Mouse (Mus musculus): ENCODE measurements around the gene Upk3a. TPM values are rescaled to one million over a fixed set of nuclear protein-coding genes. Genes with fewer than 3 reads are reported as not detected.
A peak's percentile ranks its signal among the peaks of the same experiment; 100 is the strongest.
"Not testable (repeated sequence)": the region's sequence is repeated elsewhere in the genome, so short reads cannot be mapped to it uniquely, and the experiment has no call there.

Upk3a gene
- polyA plus RNA-seq, 1 experiment from 2014 or later, result not detected

GRCm38 (mm10) chr15:85031866-85032265 lies 14.9 kb downstream of the Upk3a start:
- ATAC-seq, result no peak
- POLR2A ChIA-PET, result no interaction called here
- in situ Hi-C loops (cut with MboI; ENCODE audit: low pct_unique_long_range_greater_than_20kb), result no loop called here
- no peak for TF ChIP-seq CTCF (IDR thresholded peaks at IDR 0.05)
- DNase-seq (ENCODE audit: low read depth, low spot score), result no peak
- H3K27me3 ChIP-seq, result no peaks in the 10 kb centered on the region
- CTCF ChIA-PET, result interaction anchor here (1.5 kb wide), 1 partner anchor 11 kb away, joined by 4 read pairs; no protein-coding TSS in a partner anchor

- ATAC-seq, result not testable (repeated sequence)
Measured at GRCm38 (mm10) chr15:85033916-85034315, 17.0 kb downstream of the Upk3a start.

GRCm38 (mm10) chr15:85036566-85037342 lies 19.8 kb downstream of the Upk3a start:
- DNase-seq (ENCODE audit: low read depth, low spot score), result peak; percentile 75
- no peak for TF ChIP-seq CTCF (IDR thresholded peaks at IDR 0.05)
- no peaks in the 10 kb centered on the region for H3K27me3 ChIP-seq
- CTCF ChIA-PET, result interaction anchor here (0.8 kb wide), 1 partner anchor 111 kb away, joined by 3 read pairs; no protein-coding TSS in a partner anchor
- in situ Hi-C loops (cut with MboI; ENCODE audit: low pct_unique_long_range_greater_than_20kb), result no loop called here
- POLR2A ChIA-PET, result interaction anchor here (1.1 to 1.8 kb wide), 3 partner anchors 14 to 30 kb away, joined by 3 to 5 read pairs (median 4); no protein-coding TSS in a partner anchor
- peak; percentile 87 for ATAC-seq

More at GRCm38 (mm10) chr15:85033916-85034315, 17.0 kb downstream of the Upk3a start:
- in situ Hi-C loops (cut with MboI; ENCODE audit: low pct_unique_long_range_greater_than_20kb); DNase-seq (ENCODE audit: low read depth, low spot score); H3K27me3 ChIP-seq: not testable (repeated sequence)
- CTCF ChIA-PET, result interaction anchor here (1.1 kb wide), 1 partner anchor 13 kb away, joined by 3 read pairs; no protein-coding TSS in a partner anchor
- POLR2A ChIA-PET, result interaction anchor here (0.7 kb wide), 1 partner anchor 12 kb away, joined by 4 read pairs; no protein-coding TSS in a partner anchor

GRCm38 (mm10) chr15:85037343-85037690 lies 20.4 kb downstream of the Upk3a start:
- DNase-seq (ENCODE audit: low read depth, low spot score) (no peak), ATAC-seq (no peak)
- ChIA-PET CTCF (interaction anchor here (1.3 kb wide), 1 partner anchor 41 kb away, joined by 3 read pairs; no protein-coding TSS in a partner anchor), POLR2A (interaction anchor here (1.1 to 1.8 kb wide), 3 partner anchors 15 to 30 kb away, joined by 3 to 5 read pairs (median 4); no protein-coding TSS in a partner anchor)
- in situ Hi-C loops (cut with MboI; ENCODE audit: low pct_unique_long_range_greater_than_20kb), result no loop called here
- no peak for TF ChIP-seq CTCF (IDR thresholded peaks at IDR 0.05)
- H3K27me3 ChIP-seq, result no peaks in the 10 kb centered on the region

- no peaks in the 10 kb centered on the region for H3K27me3 ChIP-seq
- no peak for TF ChIP-seq CTCF (IDR thresholded peaks at IDR 0.05)
- in situ Hi-C loops (cut with MboI; ENCODE audit: low pct_unique_long_range_greater_than_20kb), result loop anchor here (5.0 kb wide), 1 partner anchor 39 kb away; no protein-coding TSS in a partner anchor
- ChIA-PET POLR2A (interaction anchor here (0.6 to 1.2 kb wide), 4 partner anchors 12 to 327 kb away, joined by 3 to 5 read pairs (median 4); no protein-coding TSS in a partner anchor), CTCF (interaction anchor here (0.9 to 1.9 kb wide), 13 partner anchors 21 to 117 kb away, joined by 3 to 15 read pairs (median 4); no protein-coding TSS in a partner anchor)
- peak; percentile 4 for ATAC-seq
- no peak for DNase-seq (ENCODE audit: low read depth, low spot score)
Measured at GRCm38 (mm10) chr15:85041546-85042225, 24.7 kb downstream of the Upk3a start.

- H3K27me3 ChIP-seq, result no peaks in the 10 kb centered on the region
- DNase-seq (ENCODE audit: low read depth, low spot score) (peak; percentile 91), ATAC-seq (peak; percentile 81)
- TF ChIP-seq CTCF (IDR thresholded peaks at IDR 0.05), result no peak
- ChIA-PET POLR2A (interaction anchor here (0.6 to 1.2 kb wide), 3 partner anchors 11 to 328 kb away, joined by 3 to 5 read pairs (median 4); no protein-coding TSS in a partner anchor), CTCF (interaction anchor here (0.9 to 3.8 kb wide), 17 partner anchors 11 to 117 kb away, joined by 3 to 15 read pairs (median 4); no protein-coding TSS in a partner anchor)
- in situ Hi-C loops (cut with MboI; ENCODE audit: low pct_unique_long_range_greater_than_20kb), result loop anchor here (5.0 kb wide), 1 partner anchor 40 kb away; no protein-coding TSS in a partner anchor
Measured at GRCm38 (mm10) chr15:85042361-85042954, 25.5 kb downstream of the Upk3a start.

- ChIA-PET CTCF (interaction anchor here (0.9 to 3.8 kb wide), 16 partner anchors 11 to 118 kb away, joined by 3 to 15 read pairs (median 4); no protein-coding TSS in a partner anchor), POLR2A (no interaction called here)
- DNase-seq (ENCODE audit: low read depth, low spot score) (no peak), ATAC-seq (no peak)
- H3K27me3 ChIP-seq, result no peaks in the 10 kb centered on the region
- in situ Hi-C loops (cut with MboI; ENCODE audit: low pct_unique_long_range_greater_than_20kb), result loop anchor here (5.0 kb wide), 1 partner anchor 41 kb away; no protein-coding TSS in a partner anchor
- no peak for TF ChIP-seq CTCF (IDR thresholded peaks at IDR 0.05)
Measured at GRCm38 (mm10) chr15:85043116-85043515, 26.2 kb downstream of the Upk3a start.

- ATAC-seq (no peak), DNase-seq (ENCODE audit: low read depth, low spot score) (no peak)
- no peaks in the 10 kb centered on the region for H3K27me3 ChIP-seq
- in situ Hi-C loops (cut with MboI; ENCODE audit: low pct_unique_long_range_greater_than_20kb), result loop anchor here (5.0 kb wide), 1 partner anchor 41 kb away; no protein-coding TSS in a partner anchor
- ChIA-PET POLR2A (no interaction called here), CTCF (interaction anchor here (1.7 to 3.8 kb wide), 6 partner anchors 12 to 119 kb away, joined by 3 to 15 read pairs (median 6); no protein-coding TSS in a partner anchor)
- no peak for TF ChIP-seq CTCF (IDR thresholded peaks at IDR 0.05)
Measured at GRCm38 (mm10) chr15:85043761-85044160, 26.8 kb downstream of the Upk3a start.

GRCm38 (mm10) chr15:85046230-85046950 lies 29.4 kb downstream of the Upk3a start:
- no peak for DNase-seq (ENCODE audit: low read depth, low spot score)
- no peak for TF ChIP-seq CTCF (IDR thresholded peaks at IDR 0.05)
- ATAC-seq, result no peak
- ChIA-PET CTCF (interaction anchor here (0.7 to 1.5 kb wide), 3 partner anchors 13 to 47 kb away, joined by 3 read pairs; no protein-coding TSS in a partner anchor), POLR2A (interaction anchor here (0.6 kb wide), 1 partner anchor 13 kb away, joined by 4 read pairs; no protein-coding TSS in a partner anchor)
- H3K27me3 ChIP-seq, result no peaks in the 10 kb centered on the region
- in situ Hi-C loops (cut with MboI; ENCODE audit: low pct_unique_long_range_greater_than_20kb), result no loop called here
